Comparison of ENCODE assay signal across 16 mouse cellular contexts in genomic region chr14:121355732-121356131, GRCm38 (mm10). TPM values are rescaled to one million over a fixed set of nuclear protein-coding genes. Genes with fewer than 3 reads are reported as not detected.
DNase-seq lines count a peak whose midpoint lies in the region; ATAC-seq and TF ChIP-seq lines count a peak whose summit lies in the region.
"Had no signal": no experiment of that assay in that cellular context is flagged by ENCODE, and none has a peak within 500 bp of the region (broad histone marks: within the 10 kb centered on the region; RNA-seq: fewer than 3 reads in every experiment).

No protein-coding gene starts in this region.

- no peaks in the 10 kb centered on the region for H3K36me3 ChIP-seq in intestine, embryonic 16.5 days (ENCODE audit: control insufficient read depth, insufficient read depth, low read length)
- H3K36me3 ChIP-seq in intestine, embryonic 15.5 days = no peaks in the 10 kb centered on the region
- H3K36me3 ChIP-seq in erythroblast, embryonic 14.5 days (ENCODE audit: control insufficient read depth) = peaks cover 72% of the 10 kb centered on the region
- H3K36me3 ChIP-seq in liver, postnatal 0 days (replicated peaks; ENCODE audit: insufficient read depth, low read length) = peaks cover 7% of the 10 kb centered on the region; the same call in 1 of the 2 replicates
- H3K36me3 ChIP-seq: forebrain, embryonic 15.5 days had no signal

- DNase-seq in liver, postnatal 0 days = no peak
- no peak for DNase-seq in cerebellum, postnatal 14 days
- DNase-seq in cerebellum, adult 11-12 months = no peak
- no peak for DNase-seq in B cell, adult 2 months
- DNase-seq: cerebellum, postnatal 10 days; kidney, adult 9 months; lung, adult 18-20 months; thymus, postnatal 14 days had no signal

- H3K9ac ChIP-seq in intestine, embryonic 16.5 days (ENCODE audit: low read depth, low read length) = no peak overlapping the region
- H3K9ac ChIP-seq in intestine, embryonic 15.5 days = no peak overlapping the region
- no peak overlapping the region for H3K9ac ChIP-seq in liver, postnatal 0 days (replicated peaks)
- H3K9ac ChIP-seq: forebrain, embryonic 15.5 days had no signal

- no peak overlapping the region for H3K4me2 ChIP-seq in intestine, embryonic 16.5 days (ENCODE audit: low read depth, low read length)
- no peak overlapping the region for H3K4me2 ChIP-seq in intestine, embryonic 15.5 days (replicated peaks)
- H3K4me2 ChIP-seq in liver, postnatal 0 days (ENCODE audit: low read depth, low read length) = peak overlapping the region; percentile 59
- H3K4me2 ChIP-seq: forebrain, embryonic 15.5 days had no signal

- H3K4me1 ChIP-seq in intestine, embryonic 16.5 days (ENCODE audit: control insufficient read depth, insufficient read depth, low read length) = peaks cover 57% of the 10 kb centered on the region
- peaks cover 67% of the 10 kb centered on the region for H3K4me1 ChIP-seq in intestine, embryonic 15.5 days (replicated peaks)
- peaks cover 10% of the 10 kb centered on the region for H3K4me1 ChIP-seq in bone marrow, adult 2 months (ENCODE audit: control insufficient read depth, insufficient read depth, low read length)
- H3K4me1 ChIP-seq in erythroblast, embryonic 14.5 days (ENCODE audit: control insufficient read depth) = peaks cover 98% of the 10 kb centered on the region
- peaks cover 90% of the 10 kb centered on the region for H3K4me1 ChIP-seq in liver, postnatal 0 days (ENCODE audit: insufficient read depth)
- H3K4me1 ChIP-seq: forebrain, embryonic 15.5 days had no signal

- no peak overlapping the region for H3K27ac ChIP-seq in intestine, embryonic 16.5 days (ENCODE audit: low read length)
- no peak overlapping the region for H3K27ac ChIP-seq in intestine, embryonic 15.5 days
- peak overlapping the region; percentile 2; the same call in 1 of the 2 replicates for H3K27ac ChIP-seq in bone marrow, adult 2 months (ENCODE audit: control insufficient read depth, insufficient read depth, low read depth, low read length, poor library complexity)
- peak overlapping the region; percentile 76 for H3K27ac ChIP-seq in liver, postnatal 0 days (ENCODE audit: low read depth)
- H3K27ac ChIP-seq: forebrain, embryonic 15.5 days; hindbrain, postnatal 0 days had no signal

- peak; percentile 46 for ATAC-seq in intestine, embryonic 16.5 days
- ATAC-seq in intestine, embryonic 15.5 days = no peak; the same call in 1 of the 2 replicates
- ATAC-seq in liver, postnatal 0 days = peak; percentile 70
- ATAC-seq: activated CD4-positive, CD25-positive, alpha-beta regulatory T cell, adult 4 months; CD4-positive, CD25-positive, alpha-beta regulatory T cell, adult 4 months; forebrain, embryonic 15.5 days; hindbrain, postnatal 0 days had no signal

- no peak for TF ChIP-seq POLR2A in bone marrow, adult 2 months (IDR thresholded peaks at IDR 0.05; ENCODE audit: borderline replicate concordance, control insufficient read depth, low read depth, low read length)

- H3K27me3 ChIP-seq in intestine, embryonic 16.5 days (replicated peaks; ENCODE audit: control insufficient read depth, insufficient read depth, low read length) = no peaks in the 10 kb centered on the region
- no peaks in the 10 kb centered on the region for H3K27me3 ChIP-seq in intestine, embryonic 15.5 days (replicated peaks)
- H3K27me3 ChIP-seq in erythroblast, embryonic 14.5 days (ENCODE audit: control insufficient read depth) = no peaks in the 10 kb centered on the region
- no peaks in the 10 kb centered on the region for H3K27me3 ChIP-seq in liver, postnatal 0 days (ENCODE audit: insufficient read depth, low read length)
- H3K27me3 ChIP-seq: forebrain, embryonic 15.5 days had no signal

- H3K4me3 ChIP-seq in intestine, embryonic 16.5 days (ENCODE audit: low read length) = no peak overlapping the region
- H3K4me3 ChIP-seq in intestine, embryonic 15.5 days (replicated peaks) = no peak overlapping the region
- H3K4me3 ChIP-seq in bone marrow, adult 2 months (replicated peaks; ENCODE audit: control insufficient read depth, low read depth, low read length) = no peak overlapping the region
- peak overlapping the region; percentile 44 for H3K4me3 ChIP-seq in erythroblast, embryonic 14.5 days (replicated peaks)
- H3K4me3 ChIP-seq in liver, postnatal 0 days (ENCODE audit: low read depth, low read length) = no peak overlapping the region
- H3K4me3 ChIP-seq: forebrain, embryonic 15.5 days had no signal

- 31% methylated on average over 6 of the region's 6 CpGs for WGBS in intestine, embryonic 16.5 days
- 29% methylated on average over 6 of the region's 6 CpGs for WGBS in intestine, embryonic 15.5 days
- 64% methylated on average over 6 of the region's 6 CpGs for WGBS in bone marrow, adult 2 months
- 28% methylated on average over 6 of the region's 6 CpGs for WGBS in liver, postnatal 0 days (ENCODE audit: insufficient replicate concordance)

- TF ChIP-seq CTCF in bone marrow, adult 2 months (IDR thresholded peaks at IDR 0.05; ENCODE audit: control insufficient read depth, insufficient read depth, low read length) = no peak
- no peak for TF ChIP-seq CTCF in liver, postnatal 0 days (IDR thresholded peaks at IDR 0.05; ENCODE audit: low read depth)

- no peaks in the 10 kb centered on the region for H3K9me3 ChIP-seq in intestine, embryonic 16.5 days (ENCODE audit: control insufficient read depth, low read length)
- H3K9me3 ChIP-seq in intestine, embryonic 15.5 days = no peaks in the 10 kb centered on the region
- H3K9me3 ChIP-seq in erythroblast, embryonic 14.5 days (ENCODE audit: control insufficient read depth, low read length) = 0 out of 2 replicates have a peak, but pooled peaks cover 2% of the 10 kb centered on the region
- no peaks in the 10 kb centered on the region for H3K9me3 ChIP-seq in liver, postnatal 0 days (ENCODE audit: low read length)
- H3K9me3 ChIP-seq: forebrain, embryonic 15.5 days had no signal

- peak; percentile 94 for TF ChIP-seq EP300 in liver, postnatal 0 days (IDR thresholded peaks at IDR 0.05; ENCODE audit: low read depth)

RNA-seq across cellular contexts. Expression of gene Stk24, which starts 24.1 kb away (rescaled TPM):
- polyA plus RNA-seq in intestine, embryonic 16.5 days (2015; fragmentation: Nextera tagmentation; extraction: Ambion mirVana) = 27.3 and 39.7 TPM in 2 replicates
- polyA plus RNA-seq in intestine, embryonic 15.5 days (2015; fragmentation: Nextera tagmentation; extraction: Ambion mirVana) = 41.3 and 43.7 TPM in 2 replicates
- polyA plus RNA-seq in bone marrow, adult 2 months (2011; ENCODE audit: insufficient read depth, insufficient read length, low replicate concordance, missing spikeins) = 38.3 and 39.7 TPM in 2 replicates
- polyA plus RNA-seq in erythroblast, embryonic 14.5 days (2012) = 6.7 and 7.8 TPM in 2 replicates
- 19.3 and 20.4 TPM in 2 replicates for polyA plus RNA-seq in liver, postnatal 0 days (2015; fragmentation: Nextera tagmentation; extraction: Ambion mirVana)

Comparison
In these comparisons a context has a peak if more than half of its experiments do, and no peak if none do; other contexts are left out.
1. H3K27ac ChIP-seq: peak in bone marrow, adult 2 months (single experiment) and liver, postnatal 0 days (single experiment); none in intestine, embryonic 16.5 days (single experiment) and intestine, embryonic 15.5 days (single experiment).